Mouse (Mus musculus) brain, embryonic 18.5 days (tissue): ENCODE measurements at regions not wholly inside any gene's neighbourhood (a gene's known extent, or its start where the extent isn't known, plus 50 kb on each side); places are given as distances from the start of the nearest gene placed in this dataset.
"Not testable (repeated sequence)": the region's sequence is repeated elsewhere in the genome, so short reads cannot be mapped to it uniquely, and the experiment has no call there.

Source experiments
- DNase-seq: peaks from one replicate; pipeline ENCODE4 v3.0.0-alpha.2; 2012; ENCODE audit warnings: low read depth, low spot score

DNA sequence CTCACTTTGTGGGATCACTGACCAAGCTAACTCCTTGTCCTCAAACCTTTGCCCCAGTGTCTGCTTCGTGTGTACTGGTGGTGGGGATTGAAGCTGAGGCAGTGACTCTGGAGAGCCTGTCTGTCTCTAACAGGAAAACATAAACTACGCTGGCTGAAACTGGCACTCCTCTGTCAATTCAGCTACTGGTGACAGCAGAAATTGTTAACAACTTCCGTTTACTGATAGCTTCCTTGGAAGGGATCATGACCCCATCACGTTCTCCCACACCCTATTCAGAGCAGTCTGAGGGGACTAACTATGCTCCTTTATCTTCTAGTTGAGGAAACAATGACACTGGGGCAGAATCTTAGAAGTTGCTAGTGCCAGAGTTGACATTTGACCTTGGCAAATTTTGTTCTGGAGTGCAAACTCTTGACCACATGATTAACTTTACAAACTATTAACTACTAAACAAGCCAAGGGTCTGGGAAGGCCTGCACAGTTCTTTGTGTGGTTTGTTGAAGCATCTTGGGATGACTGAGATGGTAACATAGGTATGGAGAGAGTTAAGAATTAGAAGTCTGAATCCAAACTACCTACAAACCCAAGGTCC is 96.7 kb upstream of the Max start:
- DNase-seq = no peak

DNA sequence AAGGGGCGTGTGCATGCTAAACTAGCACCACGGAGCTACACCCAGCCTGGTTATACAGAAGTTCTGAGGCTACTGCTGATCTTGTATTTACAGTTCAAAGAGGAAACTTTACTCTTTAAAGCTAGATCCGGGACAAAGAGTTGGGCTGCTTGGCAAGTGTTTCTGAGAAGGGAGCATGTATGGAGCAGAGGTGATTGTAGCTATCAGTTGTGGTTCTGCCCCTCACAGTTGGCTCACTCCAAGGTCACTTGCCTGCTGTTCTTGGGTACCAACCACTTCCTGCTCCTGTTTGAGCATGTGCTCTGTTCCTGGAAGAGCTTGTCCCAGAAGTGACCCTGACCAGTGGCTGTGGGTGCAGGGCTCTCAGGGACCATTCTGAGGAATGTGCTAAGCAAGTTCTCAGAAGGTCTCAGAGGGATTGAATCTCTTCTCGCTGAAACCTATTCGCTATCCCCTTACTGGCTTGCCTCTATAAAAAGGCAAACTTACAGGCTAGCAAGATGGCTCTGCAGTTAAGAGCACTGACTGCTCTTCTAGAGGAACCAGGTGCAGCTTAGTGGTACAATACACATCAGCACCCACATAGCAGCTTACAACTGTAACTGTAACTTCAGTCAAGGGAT is 94.9 kb upstream of the Max start:
- DNase-seq = no peak

DNA sequence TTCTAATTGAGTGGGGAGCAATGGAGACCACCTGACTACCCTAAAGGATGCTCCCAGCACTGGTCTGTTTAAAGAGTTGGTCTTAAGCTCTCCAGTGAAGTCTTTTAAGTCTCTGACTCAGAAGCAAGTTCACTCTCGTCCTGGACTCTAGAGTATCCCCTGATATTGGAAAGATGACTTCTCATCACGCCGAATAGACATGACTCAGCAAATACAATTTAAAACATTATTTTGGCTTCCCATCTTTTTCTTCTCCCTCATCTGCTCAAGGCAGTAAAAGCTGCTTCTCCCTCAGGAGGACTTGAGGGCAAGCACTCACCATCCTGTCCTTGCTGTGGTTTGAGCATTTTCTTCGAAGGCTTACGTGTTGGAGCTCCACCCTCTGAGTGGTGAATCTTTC is 92.7 kb upstream of the Max start:
- DNase-seq = no peak

DNA sequence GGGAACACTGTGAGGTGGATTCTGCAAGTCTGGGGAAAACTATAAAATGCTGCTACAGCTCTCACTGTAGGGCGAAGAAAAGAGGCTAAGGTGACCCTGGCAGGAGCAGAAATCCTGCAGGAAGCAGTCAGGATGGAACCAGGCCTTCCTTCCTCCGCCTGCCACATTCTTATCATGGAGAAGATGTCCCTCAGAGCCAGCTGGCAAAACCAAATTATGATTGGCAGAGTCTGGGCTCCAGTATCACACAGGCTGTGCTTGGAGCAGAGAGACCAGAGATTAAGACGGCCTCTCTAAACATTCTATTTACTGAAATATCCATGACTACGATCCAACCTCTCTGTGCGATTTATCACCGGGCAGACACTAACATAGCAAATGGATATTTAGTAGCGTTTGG is 92.2 kb upstream of the Max start:
- DNase-seq = no peak

DNA sequence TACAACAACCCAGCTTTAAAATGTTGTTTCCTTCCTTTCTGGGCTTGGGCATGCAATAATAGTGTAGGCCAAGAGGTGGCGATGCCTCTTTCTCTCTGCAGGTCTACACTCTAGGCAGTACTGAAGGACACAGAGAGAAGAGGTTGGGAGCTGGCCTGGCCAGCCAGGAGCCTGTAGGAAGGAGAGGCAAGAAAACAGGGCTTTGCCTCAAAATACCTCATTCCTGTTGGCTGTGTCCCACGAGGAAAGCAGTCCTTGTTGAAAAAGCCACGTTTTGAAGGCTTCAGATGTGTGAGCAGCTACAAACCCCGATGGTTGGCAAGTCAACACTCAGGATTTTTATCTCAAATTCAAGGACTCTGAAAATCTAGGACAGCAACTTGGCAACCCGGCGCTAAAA is 90.9 kb upstream of the Max start:
- no peak for DNase-seq

DNA sequence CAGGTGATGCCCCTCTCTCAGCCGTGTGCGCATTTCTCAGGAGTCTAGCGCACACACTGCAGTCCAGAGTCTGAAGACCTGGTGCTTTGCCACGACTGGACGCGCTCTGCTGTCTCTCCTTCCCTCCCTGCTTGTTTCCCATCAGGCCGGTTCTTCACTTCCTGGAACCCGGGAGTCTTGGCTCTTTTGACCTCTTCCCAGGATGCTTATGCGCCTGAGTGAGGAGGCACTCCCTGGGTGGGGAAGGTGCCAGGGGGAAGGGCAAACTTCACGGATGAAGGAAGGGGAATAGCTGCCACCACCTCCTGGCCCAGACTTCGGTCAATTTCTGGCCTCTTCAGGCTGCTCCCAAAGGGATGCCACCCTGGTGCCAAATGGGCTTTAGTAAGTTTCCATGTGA is 86.4 kb upstream of the Max start:
- DNase-seq = no peak

DNA sequence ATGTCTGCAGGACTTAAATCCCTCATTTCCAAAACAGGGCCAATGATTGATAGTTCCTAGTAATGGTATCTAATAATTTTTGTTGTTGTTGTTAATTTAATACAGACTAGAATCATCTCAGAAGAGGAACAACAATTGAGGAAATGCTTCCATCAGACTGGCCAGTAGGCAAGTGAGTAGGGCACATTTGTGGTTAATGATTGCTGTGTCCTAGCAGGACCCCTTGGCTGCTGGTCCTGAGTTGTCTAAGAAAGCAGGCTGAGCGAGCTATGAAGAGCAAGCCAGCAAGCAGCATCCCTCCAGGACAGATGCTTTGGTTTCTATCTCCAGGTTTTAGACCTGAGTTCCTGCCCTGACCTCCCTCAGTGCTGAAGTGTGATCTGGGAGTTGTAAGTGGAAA is 85.3 kb upstream of the Max start:
- DNase-seq = no peak

DNA sequence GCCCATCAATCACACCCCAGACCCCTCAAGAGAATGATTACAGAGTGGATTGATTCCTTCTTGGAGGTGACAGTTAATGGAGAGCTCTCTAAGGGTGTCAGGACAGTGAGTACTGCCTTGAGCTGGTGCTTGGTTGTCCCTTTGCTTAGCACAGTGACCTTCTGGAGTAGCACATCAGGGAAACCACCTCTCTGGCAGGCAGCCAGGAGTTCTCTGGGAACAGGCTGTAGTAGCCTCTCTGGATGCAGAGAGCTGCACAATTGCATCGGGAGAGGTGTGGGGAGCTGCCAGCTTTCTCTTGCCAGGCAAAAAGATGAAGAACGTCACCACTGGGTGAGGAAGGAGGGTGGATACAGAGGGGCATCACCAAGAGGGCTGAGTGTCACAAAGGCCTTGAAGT is 84.0 kb upstream of the Max start:
- no peak for DNase-seq

DNA sequence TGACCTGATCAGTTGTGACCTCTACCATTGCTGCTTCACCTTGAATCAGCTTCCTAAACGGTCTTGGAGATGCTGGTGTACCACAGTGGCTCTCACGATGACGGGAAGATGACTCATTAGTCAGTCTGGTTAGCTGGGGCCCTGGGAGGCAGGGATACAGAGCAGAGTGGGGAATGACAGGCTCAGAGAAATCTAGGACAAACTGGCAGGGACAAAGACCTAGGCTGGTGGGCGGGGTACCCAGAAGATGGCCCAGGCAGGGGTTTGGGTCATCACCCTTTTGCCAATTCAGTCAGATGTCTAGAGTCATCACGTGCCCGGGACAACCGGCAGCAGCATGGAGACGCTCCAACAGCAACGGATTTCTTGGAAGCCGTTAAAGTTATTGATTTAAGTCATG is 83.4 kb upstream of the Max start:
- no peak for DNase-seq

DNA sequence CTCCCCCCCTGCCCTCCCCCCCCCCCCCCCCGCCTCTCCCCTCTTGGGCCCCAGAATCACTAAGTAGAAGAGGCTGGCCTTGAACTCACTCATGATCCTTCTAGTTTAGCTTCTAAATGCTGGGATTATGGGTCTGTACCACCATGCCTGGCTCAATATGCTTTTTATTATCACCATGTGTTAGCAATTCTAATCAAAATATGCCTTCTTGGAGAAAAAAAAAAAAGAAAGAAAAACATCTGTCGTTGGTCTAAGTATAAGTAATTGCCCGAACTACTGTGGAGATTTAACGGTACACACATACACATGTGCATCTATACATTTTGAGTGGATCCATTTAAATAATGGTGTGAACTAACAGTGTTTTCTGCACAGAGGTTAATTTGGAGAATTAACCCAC is 80.4 kb upstream of the Max start:
- no peak for DNase-seq

DNA sequence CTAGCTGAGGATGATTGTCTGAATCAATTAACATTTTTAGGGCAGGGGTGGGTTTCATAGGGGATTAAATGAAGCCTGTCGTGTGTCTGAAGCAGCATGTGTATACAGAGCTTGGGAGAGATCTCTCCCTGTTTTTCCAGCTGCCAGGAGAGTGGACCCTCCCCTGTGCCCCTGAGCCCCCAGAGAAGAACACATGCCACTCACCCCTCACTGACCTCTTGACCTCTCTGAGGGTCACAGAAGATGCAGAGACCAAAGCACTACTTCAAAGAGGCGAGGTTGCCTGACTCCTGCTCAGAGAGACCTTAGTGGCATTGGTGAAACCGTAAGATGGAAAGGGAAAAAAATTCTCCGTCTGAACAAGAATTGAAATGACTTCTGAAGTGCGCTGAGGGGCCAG is 79.1 kb upstream of the Max start:
- no peak for DNase-seq

DNA sequence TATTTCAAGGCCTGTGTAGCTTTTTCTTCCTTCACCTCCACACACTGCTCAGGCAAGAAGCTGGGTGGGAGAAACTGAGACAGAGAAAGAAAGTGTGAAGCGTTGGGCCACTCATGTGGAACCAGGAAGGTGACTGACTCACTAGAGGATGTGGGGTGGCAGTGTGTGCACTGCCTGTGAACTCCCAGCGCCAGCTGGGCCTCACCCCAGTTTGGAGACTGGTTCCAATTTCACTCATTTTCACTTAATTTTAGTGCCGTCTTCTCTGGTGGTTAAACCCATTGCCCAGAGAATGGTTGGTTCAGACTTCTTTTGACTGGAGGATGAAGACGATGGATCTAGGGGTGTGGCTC is 77.9 kb upstream of the Max start:
- no peak for DNase-seq

DNA sequence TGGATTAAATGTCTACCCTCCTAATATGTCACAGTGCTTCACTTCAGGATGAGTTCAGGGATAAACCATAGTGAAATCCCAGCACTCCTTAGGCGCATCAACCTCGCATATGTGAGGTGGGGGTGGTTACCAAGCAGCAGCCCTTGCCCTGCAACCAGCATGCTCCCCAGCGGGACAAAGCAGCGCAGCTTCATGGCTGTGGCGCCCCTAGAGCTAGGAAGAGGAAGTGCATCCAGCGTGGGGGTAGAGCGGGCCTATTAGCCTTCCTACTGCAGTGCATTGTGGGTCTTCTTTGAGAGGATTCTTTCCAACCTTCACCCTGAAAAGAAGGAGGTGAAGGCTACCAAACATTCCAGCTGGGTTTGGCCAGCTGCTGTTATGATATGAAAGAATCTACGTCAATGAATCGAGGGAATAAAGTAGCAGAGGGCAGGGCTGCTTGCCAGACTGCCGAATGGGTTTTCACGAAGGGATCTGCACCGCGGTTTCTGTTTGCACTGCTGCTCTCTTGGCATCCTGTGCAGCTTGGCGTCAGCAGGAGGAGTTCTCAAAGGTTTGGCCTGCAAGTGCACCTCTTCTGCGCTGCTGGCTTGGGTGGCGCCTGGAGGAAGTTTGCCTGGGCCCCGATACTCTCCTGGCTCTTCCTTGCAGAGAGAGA is 77.4 kb upstream of the Max start:
- DNase-seq = no peak

DNA sequence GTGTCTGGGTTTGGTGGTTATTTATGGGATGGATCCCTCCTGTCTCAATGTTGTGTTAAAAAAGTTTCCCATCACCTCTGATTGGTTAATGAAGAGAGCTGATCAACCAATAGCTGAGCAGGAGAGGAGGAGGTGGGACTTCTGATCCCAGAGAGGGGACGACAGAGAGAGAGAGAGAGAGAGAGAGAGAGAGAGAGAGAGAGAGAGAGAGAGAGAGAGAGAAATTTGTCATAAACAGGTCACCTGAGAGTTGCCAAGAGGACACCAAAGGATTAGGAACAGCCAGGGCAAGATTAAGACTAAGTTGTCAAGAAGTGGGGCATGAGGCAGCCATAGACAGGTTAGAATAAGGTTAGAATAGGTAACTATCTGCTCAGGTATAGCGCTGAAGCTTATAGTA is 73.7 kb upstream of the Max start:
- DNase-seq = no peak

DNA sequence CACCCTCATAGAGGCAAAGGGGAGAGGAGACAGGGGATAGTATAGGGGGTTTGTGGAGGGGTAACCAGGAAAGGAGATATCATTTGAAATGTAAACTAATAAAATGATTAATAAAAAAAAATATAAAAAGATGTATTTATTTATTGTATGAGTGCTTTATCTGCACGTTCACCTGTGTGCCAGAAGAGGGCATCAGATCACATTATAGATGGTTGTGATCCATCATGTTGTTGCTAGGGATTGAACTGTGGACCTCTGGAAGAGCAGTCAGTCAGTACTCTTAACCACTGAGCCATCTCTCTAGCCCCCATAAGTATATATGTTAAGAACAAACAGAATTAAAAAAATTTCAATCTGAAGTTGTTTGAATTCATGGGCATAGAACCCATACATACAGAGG is 69.4 kb upstream of the Max start:
- DNase-seq = no peak

DNA sequence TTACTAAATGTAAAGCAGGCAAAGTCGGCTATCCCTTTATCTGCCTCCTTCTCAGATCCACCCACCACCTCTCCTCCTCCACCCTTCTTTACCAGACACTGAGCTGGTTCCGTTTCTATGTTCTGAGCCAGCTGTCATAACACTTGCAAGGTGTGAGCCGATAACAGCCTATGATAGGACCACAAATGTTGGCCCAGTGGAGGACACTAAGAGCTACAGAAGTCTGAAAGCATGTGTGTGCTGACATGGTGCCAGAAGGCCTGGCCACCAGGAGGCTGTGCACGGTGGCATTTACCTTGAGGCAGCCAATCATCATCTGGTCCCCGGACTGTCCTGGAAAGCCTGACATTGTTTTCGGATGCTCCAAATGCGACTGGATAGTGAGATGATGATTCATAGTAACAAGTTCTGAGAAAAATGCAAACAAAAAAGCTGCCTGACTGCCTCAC is 63.5 kb upstream of the Max start:
- DNase-seq = no peak

DNA sequence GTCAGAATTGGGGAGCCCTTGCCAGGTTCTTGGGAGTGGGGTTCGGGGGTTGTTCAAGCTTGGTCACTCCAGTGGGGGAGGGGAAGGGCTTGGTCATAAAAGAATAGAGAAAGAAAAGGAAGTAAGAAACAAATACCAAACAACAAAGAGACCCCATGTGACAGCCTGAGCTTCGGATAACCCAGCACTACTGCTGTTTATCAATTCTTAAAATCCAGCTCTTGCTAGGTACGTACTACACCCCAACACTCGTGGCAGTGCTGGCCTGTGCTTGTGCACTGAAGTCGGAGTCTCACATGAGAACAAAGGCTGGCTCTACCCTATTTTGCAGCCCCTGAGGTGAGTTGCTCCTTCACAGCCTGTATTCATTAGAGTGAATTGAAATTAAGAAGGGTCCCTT is 60.5 kb upstream of the Max start:
- no peak for DNase-seq

DNA sequence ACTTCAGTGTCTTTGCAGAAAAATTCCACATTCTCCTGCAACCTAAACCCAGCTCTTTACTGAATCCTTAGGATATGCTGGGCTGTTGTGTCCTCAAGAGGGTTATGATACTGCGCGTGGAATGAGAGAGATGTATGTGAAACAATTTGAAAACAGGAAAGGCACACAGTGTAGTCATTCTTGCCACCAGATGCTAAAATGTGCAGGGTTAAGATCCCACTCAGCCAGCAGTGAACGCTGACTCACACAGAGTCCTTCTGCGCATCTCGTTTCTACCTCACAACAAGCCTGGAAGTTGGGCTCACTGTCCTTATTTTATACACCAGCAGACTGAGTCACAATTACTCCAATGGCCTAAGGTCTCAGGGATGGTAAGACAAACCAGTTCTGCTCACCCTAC is 59.9 kb upstream of the Max start:
- no peak for DNase-seq

DNA sequence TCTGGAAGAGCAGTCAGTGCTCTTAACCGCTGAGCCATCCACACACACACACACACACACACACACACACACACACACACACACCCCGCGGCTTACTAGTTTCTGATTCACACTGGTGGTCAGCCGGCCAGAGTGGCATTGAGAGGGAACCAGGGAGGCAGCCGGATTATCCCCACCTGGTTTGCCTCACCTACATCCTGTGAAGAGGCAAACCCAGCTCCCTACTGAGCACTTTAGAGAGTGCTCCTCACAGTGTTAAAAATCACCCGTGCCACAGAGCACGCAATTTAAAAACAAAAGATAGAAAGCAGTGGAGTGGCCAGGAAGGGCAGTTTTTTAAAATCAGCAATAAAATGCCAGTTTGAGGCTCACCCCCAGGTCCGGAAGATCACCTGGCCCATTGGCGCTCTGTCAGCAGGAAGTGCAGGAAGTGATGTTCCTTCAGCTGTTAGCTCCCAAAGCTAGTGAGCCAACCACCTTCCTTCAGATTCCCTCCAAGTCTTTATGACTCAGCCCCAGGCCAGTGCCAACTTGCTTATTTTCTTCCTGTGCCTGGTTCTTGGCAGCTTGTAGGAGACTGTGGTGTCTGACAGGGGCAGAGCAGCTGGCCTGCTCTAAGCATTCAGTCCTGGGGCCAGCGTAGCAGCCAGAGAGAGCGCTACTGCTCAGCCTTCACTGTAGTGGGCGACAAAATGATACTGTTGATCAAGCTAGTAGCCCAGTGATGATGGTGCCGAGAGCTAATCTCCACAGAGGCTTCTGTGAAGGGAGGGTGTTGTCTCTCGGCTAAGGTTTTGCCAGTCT is 57.9 kb upstream of the Max start:
- peak; percentile 42 for DNase-seq

DNA sequence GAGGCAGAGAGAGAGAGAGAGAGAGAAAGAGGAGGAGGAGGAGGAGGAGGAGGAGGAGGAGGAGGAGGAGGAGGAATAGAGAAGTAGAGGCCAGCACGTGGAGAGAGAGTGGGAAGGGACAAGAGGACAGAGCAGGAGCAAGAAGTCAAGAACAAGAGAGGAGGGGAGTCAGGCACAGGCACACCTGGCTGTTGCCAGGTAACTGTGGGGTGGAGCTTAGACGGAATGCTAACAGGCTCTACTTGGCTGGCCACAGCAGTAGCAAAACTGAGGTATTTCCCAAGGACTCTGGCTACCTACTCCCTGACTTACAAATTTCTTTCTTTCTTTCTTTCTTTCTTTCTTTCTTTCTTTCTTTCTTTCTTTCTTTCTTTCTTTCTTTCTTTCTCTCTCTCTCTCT is 57.1 kb upstream of the Max start:
- not testable (repeated sequence) for DNase-seq

DNA sequence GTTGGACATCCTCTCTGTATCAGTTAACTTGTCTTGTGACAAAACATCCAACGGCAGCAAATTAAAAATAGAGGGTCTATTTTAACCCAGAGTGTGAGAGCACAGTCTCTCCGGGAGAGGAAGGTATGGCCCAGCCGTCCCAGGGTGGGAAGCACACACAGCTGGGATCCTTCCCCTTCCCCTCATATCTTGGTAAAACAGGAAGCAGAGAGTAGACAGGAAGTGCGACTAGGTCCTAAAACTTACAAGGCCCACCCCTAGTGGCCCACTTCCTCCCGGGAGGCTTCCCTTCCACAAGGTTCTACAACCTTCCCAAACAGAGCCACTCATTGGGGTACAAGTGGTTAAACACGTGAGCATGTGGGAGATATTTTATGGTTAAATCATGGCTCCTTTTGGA is 56.4 kb upstream of the Max start:
- no peak for DNase-seq

DNA sequence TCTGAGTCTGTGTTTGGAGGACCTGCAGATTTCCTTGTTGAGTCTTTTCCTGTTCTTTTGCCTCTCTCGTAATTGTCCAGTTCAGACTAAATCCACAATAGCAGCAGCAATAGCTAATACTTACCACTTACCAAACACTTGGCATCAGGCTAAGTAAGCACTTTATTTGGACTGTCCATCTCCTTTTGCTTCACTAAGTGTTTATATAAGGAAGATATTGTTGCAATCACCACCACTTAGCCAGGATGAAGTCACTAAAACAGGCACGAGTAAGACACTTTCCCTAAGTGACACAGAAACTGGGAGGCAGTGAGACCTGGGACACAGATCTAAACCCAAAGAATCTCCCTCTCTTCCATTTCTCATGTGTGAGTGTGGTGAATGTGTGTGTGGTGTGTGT is 52.9 kb upstream of the Max start:
- DNase-seq = no peak
